Mouse (Mus musculus) gastrocnemius, postnatal 25 days (tissue): ENCODE data around the gene Gnat2. TPM values are rescaled to one million over a fixed set of nuclear protein-coding genes. Genes with fewer than 3 reads are reported as not detected.

ENCODE experiments used
- DNase-seq: peaks from one replicate; pipeline ENCODE4 v3.0.0; 2022
- long read RNA-seq, 2 experiments: library from polyadenylated mRNA; stranded (forward); transcript quantifications; one replicate each; pipeline ENCODE4 v2.0.0; 2021
- total RNA-seq, 2 experiments: library from RNA; stranded (reverse); gene quantifications; 1 replicate in 1 of 2; 2 replicates in 1 of 2; pipeline ENCODE4 v1.2.3; 2021

Gene Gnat2
- under 1 TPM in 1 of 2 experiments, not detected in 1; 0.15 TPM for total RNA-seq
- long read RNA-seq, experiment 1 = 0 reads
- long read RNA-seq, experiment 2, partial matches to known transcripts = 0 of 1 reads
- long read RNA-seq, experiment 2, other reads (novel, unspliced or antisense) = 1 of 1 reads

GRCm38 (mm10) chr3:108092536-108093115 is at the start of gene Gnat2:
Gene Gnat2, plus strand, starts transcription at chr3:108092789.
- no peak for DNase-seq

DNA sequence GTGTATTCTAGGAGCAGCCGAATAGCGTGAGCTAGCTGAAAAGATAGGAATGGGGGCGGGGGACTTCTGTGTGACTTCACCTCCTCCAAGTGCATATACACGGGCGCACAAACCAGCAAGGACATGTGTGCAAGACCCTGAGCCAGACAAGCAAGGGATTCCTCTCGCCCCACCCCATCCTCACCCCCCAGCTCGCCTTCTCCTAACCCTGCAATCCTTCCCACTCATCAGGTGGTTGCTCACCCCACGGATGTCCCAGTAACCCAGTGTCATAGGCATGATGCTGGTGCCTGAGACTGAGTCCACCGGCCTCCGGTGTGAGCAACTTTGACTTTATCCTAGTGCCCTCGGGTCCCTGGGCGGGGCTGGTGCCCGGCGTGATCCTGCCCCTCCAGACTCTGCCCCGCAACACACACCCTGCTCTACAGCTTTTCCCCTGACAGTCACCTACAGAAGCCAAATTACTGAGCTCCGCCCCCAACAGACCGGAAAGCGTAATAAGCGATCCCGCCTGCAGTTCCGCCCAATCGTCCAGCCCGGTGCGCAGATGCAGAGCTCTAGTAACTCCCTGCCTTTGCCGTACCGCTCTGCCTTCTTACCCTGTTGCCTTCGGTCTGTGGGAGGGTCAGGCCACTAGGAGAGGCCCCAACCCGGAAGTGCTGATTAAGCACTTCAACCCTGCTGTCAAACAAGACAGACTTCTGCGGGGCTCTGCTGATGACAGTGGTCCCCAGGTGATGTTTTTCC is 48.0 kb upstream of the Gnat2 start, which contains the start of gene Gstm4:
Gene Gstm4 (minus strand): TSS at position 501 of the 747 bp plus-strand sequence.
- DNase-seq = peak; percentile 89

GRCm38 (mm10) chr3:108046944-108047655 is 45.5 kb upstream of the Gnat2 start:
- no peak for DNase-seq

DNA sequence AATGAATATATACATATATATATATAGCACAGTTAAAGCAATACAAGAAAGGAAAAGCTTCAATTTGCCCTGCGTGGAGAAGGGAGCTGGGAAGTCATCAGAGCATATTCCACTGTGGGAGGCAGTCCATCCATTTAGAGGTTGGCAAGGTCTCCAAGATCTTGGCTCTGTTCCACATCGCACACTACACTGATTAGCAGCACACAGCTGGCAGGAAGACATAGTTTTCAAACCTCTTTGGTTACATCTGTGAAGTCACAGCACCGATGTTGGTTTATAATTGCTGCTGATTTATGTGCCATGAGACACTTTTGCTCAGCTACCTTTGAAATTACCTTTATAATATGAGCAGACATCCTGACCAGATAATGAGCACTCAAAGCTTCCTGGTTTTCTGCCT is 44.3 kb upstream of the Gnat2 start:
- no peak for DNase-seq

DNA sequence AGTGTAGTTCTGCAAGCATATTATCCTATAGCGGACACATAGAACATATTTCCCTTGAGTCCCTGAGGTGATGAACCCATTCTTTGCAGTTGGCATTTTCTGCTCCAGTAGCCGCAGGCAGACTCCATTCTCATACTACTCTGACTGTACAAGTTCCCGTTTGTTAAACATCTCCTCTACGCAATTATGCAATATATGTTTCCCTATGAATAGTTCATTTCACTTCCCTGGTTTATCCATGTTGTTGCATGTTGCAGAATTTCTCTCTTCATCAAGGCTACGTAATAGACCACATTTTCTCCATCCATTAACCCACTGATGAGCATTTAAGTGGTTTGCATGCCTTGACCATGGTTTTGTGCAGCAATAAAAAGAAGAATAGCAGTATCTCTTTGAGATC is 42.1 kb upstream of the Gnat2 start:
- no peak for DNase-seq

- DNase-seq = no peak
These were observed 31.2 kb upstream of the Gnat2 start for GRCm38 (mm10) chr3:108061420-108061819.

- no peak for DNase-seq
These were observed 29.9 kb upstream of the Gnat2 start for GRCm38 (mm10) chr3:108062648-108063047.

GRCm38 (mm10) chr3:108064672-108065071 is 27.9 kb upstream of the Gnat2 start:
- no peak for DNase-seq

DNA sequence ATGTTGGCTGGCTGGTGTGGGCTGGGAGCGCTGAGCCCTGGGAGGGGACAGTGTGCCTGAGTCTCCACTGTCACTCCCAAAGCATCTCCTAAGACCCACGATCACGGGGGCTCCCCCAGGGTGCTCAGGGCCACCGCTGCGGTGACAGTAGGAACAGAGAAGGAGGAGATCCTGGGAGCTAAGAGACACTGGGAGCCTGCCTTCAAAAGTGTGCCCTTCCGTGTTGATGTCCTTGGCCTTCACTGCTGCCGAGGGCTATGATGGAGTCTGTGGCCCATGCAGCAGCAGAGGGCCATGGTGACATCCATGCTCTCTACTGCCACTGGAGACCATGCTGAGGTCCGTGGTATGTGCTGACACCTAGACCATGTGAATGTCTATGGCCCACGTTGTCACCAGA is 27.0 kb upstream of the Gnat2 start:
- no peak for DNase-seq

DNA sequence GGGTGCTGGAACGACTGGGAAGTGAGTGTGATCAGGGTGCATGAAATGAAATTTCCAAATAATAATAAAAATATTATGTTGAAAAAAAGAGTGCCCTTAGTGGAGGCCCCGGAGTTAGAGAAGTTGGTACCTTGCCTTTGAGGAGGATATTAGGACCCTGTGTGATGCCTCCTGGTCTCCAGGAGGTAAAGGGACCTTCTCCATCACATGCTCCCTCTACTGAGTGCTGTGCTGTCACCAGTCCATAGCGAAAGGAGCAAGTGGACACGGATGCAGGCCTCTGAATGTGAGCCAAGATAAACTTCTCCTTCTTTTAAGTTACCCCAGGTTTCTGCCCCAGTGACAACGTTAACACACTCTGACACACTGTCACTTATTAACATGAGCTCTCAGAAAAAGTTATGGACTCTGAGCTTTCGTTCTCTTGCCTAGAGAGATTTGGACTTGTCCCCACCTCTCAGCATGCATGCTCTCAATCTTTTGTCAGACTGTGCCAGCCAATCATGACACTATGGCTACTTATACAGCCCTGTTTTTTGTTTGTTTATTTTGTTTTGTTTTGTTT is 25.1 kb upstream of the Gnat2 start:
- DNase-seq = no peak

GRCm38 (mm10) chr3:108068826-108069225 is 23.8 kb upstream of the Gnat2 start:
- DNase-seq = no peak

- DNase-seq = no peak
These were observed 23.2 kb upstream of the Gnat2 start for GRCm38 (mm10) chr3:108069231-108069870.

- peak; percentile 53 for DNase-seq
These were observed 22.0 kb upstream of the Gnat2 start for GRCm38 (mm10) chr3:108070295-108071293.

GRCm38 (mm10) chr3:108072983-108073569 is 19.5 kb upstream of the Gnat2 start:
- DNase-seq = no peak

DNA sequence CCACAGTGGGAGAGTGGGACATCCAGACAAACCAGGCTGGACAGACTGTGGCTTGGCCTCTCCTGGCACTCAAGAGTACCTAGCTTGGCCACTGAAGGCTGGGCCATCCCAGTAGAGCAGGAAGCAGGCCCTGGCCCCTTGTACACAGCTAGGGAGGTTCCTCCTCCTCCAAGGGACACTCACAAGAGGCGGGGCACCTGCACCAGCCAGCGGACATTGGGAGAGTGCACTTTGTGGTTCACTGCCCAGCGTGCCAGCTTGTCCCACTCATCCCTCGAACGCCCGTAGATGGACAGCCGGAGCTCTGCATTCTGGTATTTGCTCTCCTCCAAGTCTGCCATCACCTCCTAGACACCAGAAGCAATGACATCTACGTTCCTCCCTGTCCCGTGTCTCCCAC is 15.8 kb upstream of the Gnat2 start:
- DNase-seq = no peak

DNA sequence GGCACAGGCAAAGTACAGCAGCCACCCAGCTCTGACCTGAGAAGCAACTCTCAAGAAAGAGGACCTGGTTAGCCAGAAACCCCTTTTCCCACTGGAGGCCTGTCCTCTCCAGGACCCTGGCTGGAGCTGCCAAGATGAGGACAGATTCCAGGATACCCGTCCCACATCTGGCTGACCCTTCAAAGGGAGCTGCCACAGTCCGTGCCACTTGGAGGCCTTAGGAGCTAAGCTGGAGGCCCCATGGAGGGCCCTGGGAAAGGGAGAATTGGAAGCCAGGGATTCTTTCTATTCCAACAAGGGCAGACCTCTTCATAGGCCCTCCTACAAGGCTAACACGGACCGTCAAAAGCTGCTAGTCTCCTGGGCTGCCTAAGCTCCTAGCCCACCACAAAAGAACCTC is 10.9 kb upstream of the Gnat2 start:
- no peak for DNase-seq

DNA sequence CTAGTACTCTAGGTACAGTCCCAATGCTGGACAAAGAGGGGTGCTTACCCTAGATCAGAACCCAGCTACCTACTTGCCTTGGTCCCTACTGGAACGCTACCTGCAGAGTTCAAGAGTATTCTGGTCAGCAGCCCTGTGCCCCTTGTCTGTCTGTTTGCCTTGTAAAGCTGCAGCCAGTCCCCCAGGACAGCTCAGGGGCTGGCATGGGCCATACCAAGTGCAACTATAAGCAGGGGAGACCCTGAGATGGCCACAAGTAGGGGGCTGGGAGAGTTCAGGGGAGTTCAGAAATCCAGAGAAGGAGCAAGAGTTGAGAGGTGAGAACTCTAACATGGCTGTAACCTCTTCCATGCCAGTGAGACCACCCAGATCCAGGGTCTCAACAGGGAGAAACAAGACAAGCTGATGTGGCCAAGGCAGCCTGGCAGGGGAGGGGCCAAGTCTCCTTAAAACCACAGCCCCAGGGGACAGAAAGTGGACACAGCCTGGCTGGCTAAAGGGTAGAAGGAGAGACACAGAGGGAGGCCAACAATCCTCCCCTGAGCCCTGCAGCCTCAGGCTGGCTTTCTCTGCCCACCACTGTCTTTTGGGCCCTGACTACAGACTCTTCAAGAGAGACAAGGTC is 10.2 kb upstream of the Gnat2 start:
- DNase-seq = no peak

DNA sequence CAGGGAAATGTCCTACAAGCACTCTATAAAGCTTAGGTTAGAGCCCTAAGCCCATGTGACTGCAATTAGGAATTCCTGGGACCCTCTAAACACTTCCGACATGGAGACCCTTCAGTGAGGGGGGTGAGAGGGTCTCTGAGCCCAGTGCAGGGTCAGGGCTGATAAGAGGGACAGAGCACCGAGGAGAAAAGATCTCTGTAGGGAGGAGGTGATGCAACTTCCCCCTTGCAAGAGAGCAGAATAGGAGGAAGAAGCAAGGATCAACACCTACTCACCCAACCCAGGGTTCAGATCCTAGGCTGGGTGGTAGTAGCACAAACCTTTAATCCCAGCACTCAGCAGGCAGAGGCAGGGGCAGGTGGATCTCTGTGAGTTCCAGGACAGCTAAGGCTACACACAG is 9.4 kb upstream of the Gnat2 start:
- DNase-seq = no peak

DNA sequence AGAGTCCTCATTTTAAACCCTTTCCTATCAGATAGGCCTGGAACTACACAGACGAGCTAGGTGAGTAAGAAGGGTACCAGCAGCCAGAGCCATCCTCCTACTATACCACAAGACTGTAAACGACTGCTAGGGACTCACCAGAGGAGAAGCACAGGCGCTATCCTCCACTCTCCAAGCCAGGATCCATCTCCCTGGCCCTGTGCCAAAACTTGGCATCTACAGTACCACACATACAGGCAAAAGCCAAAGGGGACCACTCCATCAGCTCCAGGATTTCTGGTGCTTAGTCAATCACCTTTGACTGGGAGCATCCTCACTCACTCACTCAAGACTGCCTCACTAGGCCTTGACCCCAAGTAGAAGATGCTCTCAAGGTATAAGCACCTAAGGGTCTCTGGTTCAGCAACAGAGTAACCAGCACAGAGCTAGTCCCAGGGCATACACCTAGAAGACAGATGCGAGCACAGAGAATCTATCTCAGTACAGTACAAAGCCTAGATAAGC is 8.6 kb upstream of the Gnat2 start:
- no peak for DNase-seq

- DNase-seq = no peak
These were observed 7.8 kb upstream of the Gnat2 start for GRCm38 (mm10) chr3:108084767-108085270.
